Mouse (Mus musculus): ENCODE data around the gene Enox1. TPM values are rescaled to one million over a fixed set of nuclear protein-coding genes. Genes with fewer than 3 reads are reported as not detected.

The Enox1 gene
- polyA plus RNA-seq, 1 experiment, result 3.1 TPM

GRCm38 (mm10) chr14:77377439-77377838 lies 220.9 kb downstream of the Enox1 start:
- H3K27ac ChIP-seq (ENCODE audit: insufficient read depth, low read length), result no peak overlapping the region
- H3K9ac ChIP-seq (ENCODE audit: low read depth, poor library complexity, severe bottlenecking), result no peak overlapping the region
- TF ChIP-seq EP300 (IDR thresholded peaks at IDR 0.05; ENCODE audit: insufficient read depth, low read depth, low read length) (no peak), POLR2A (IDR thresholded peaks at IDR 0.05; ENCODE audit: insufficient read depth, low read length) (no peak), CTCF (IDR thresholded peaks at IDR 0.05; ENCODE audit: low read depth, low read length) (no peak)
- no peaks in the 10 kb centered on the region for H3K4me1 ChIP-seq (ENCODE audit: control insufficient read depth, insufficient read depth, low read length)
- H3K27me3 ChIP-seq (ENCODE audit: control insufficient read depth, insufficient read depth, low read length, poor library complexity, severe bottlenecking), result no peaks in the 10 kb centered on the region
- H3K36me3 ChIP-seq (ENCODE audit: control insufficient read depth, insufficient read depth, low read length, poor library complexity, severe bottlenecking), result no peaks in the 10 kb centered on the region
- no peaks in the 10 kb centered on the region for H3K9me3 ChIP-seq (replicated peaks; ENCODE audit: control insufficient read depth, insufficient read depth, low read length, poor library complexity, severe bottlenecking)
- H3K4me3 ChIP-seq (ENCODE audit: low read depth, low read length), result no peak overlapping the region

DNA sequence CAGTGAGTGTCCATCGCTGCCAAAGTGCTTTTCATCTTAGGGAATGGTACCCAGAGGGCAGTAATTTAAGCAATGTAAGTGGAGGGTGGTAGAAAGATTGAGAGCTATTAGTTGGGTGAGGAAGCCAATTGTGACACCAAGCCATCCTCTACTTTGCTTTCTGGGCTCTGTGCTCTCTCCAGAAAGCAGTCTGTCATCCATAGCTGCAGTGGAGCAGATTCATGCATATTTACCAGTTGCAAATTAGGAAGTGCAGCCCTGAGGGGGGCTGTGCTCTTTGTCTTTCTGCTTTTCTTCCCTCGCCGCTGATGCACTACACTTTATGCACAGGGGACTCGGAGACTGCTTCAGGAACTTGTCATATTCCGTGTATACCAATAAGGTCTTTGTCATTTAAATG lies 221.3 kb downstream of the Enox1 start:
- no peak overlapping the region for H3K27ac ChIP-seq (ENCODE audit: insufficient read depth, low read length)

GRCm38 (mm10) chr14:77381532-77381931 lies 225.0 kb downstream of the Enox1 start:
- H3K4me1 ChIP-seq (ENCODE audit: control insufficient read depth, insufficient read depth, low read length), result no peaks in the 10 kb centered on the region
- no peaks in the 10 kb centered on the region for H3K27me3 ChIP-seq (ENCODE audit: control insufficient read depth, insufficient read depth, low read length, poor library complexity, severe bottlenecking)
- H3K27ac ChIP-seq (ENCODE audit: insufficient read depth, low read length), result no peak overlapping the region
- H3K4me3 ChIP-seq (ENCODE audit: low read depth, low read length), result no peak overlapping the region
- H3K9ac ChIP-seq (ENCODE audit: low read depth, poor library complexity, severe bottlenecking), result no peak overlapping the region
- no peaks in the 10 kb centered on the region for H3K36me3 ChIP-seq (ENCODE audit: control insufficient read depth, insufficient read depth, low read length, poor library complexity, severe bottlenecking)
- TF ChIP-seq EP300 (IDR thresholded peaks at IDR 0.05; ENCODE audit: insufficient read depth, low read depth, low read length), result no peak
- no peak for TF ChIP-seq POLR2A (IDR thresholded peaks at IDR 0.05; ENCODE audit: insufficient read depth, low read length)
- no peak for TF ChIP-seq CTCF (IDR thresholded peaks at IDR 0.05; ENCODE audit: low read depth, low read length)
- no peaks in the 10 kb centered on the region for H3K9me3 ChIP-seq (replicated peaks; ENCODE audit: control insufficient read depth, insufficient read depth, low read length, poor library complexity, severe bottlenecking)

More for the DNA sequence above, 221.3 kb downstream of the Enox1 start:
- Histone ChIP-seq H3K4me1 (ENCODE audit: control insufficient read depth, insufficient read depth, low read length) (no peaks in the 10 kb centered on the region), H3K27me3 (ENCODE audit: control insufficient read depth, insufficient read depth, low read length, poor library complexity, severe bottlenecking) (no peaks in the 10 kb centered on the region), H3K9ac (ENCODE audit: low read depth, poor library complexity, severe bottlenecking) (no peak overlapping the region), H3K9me3 (replicated peaks; ENCODE audit: control insufficient read depth, insufficient read depth, low read length, poor library complexity, severe bottlenecking) (no peaks in the 10 kb centered on the region), H3K36me3 (ENCODE audit: control insufficient read depth, insufficient read depth, low read length, poor library complexity, severe bottlenecking) (no peaks in the 10 kb centered on the region), H3K4me3 (ENCODE audit: low read depth, low read length) (no peak overlapping the region)
- TF ChIP-seq POLR2A (IDR thresholded peaks at IDR 0.05; ENCODE audit: insufficient read depth, low read length), result no peak
- TF ChIP-seq EP300 (IDR thresholded peaks at IDR 0.05; ENCODE audit: insufficient read depth, low read depth, low read length), result no peak
- no peak for TF ChIP-seq CTCF (IDR thresholded peaks at IDR 0.05; ENCODE audit: low read depth, low read length)

DNA sequence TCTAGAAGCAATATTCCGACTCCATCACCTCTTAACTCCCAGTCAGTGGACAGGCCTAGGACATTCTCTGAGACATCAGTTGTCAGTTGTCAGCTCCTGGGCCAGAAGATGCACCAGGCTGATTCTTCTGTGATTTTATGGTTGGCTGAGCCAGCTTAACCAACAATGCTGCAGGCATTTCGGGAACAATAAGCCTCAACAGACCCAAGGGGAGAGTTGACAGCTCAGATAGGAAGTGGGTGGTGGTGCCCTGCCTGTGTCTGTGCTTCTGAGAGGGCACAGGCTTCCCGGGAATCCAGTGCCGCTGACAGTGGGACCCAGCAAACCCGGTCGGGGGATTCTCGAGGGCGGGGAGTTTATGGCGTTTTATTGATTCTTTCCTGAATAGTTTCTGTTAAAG lies 229.1 kb downstream of the Enox1 start:
- Histone ChIP-seq H3K4me1 (ENCODE audit: control insufficient read depth, insufficient read depth, low read length) (no peaks in the 10 kb centered on the region), H3K27me3 (ENCODE audit: control insufficient read depth, insufficient read depth, low read length, poor library complexity, severe bottlenecking) (no peaks in the 10 kb centered on the region), H3K36me3 (ENCODE audit: control insufficient read depth, insufficient read depth, low read length, poor library complexity, severe bottlenecking) (no peaks in the 10 kb centered on the region), H3K4me3 (ENCODE audit: low read depth, low read length) (no peak overlapping the region), H3K9me3 (replicated peaks; ENCODE audit: control insufficient read depth, insufficient read depth, low read length, poor library complexity, severe bottlenecking) (no peaks in the 10 kb centered on the region), H3K27ac (ENCODE audit: insufficient read depth, low read length) (no peak overlapping the region), H3K9ac (ENCODE audit: low read depth, poor library complexity, severe bottlenecking) (no peak overlapping the region)
- TF ChIP-seq CTCF (IDR thresholded peaks at IDR 0.05; ENCODE audit: low read depth, low read length) (no peak), EP300 (IDR thresholded peaks at IDR 0.05; ENCODE audit: insufficient read depth, low read depth, low read length) (no peak), POLR2A (IDR thresholded peaks at IDR 0.05; ENCODE audit: insufficient read depth, low read length) (no peak)

DNA sequence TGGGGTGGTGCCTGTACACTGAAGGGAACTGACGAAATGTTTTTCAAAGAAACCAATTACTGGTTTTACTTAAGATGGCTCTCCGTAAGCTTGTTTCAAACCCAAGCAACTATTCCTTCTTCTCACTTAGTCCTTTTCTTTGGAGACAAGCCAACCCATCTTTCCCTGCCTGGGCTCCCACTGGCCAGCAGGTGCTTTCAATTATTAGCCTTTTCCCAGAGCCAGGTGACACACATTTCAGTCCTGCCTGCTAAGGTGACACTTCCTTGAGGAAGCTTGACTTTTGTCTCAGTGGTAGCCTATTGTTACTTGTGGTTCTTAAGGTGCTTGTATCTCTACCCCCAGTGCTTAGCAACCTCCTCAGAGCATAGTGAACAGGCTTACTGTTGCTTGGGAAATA lies 231.3 kb downstream of the Enox1 start:
- TF ChIP-seq POLR2A (IDR thresholded peaks at IDR 0.05; ENCODE audit: insufficient read depth, low read length), result no peak
- no peak for TF ChIP-seq CTCF (IDR thresholded peaks at IDR 0.05; ENCODE audit: low read depth, low read length)
- TF ChIP-seq EP300 (IDR thresholded peaks at IDR 0.05; ENCODE audit: insufficient read depth, low read depth, low read length), result no peak
- no peaks in the 10 kb centered on the region for H3K9me3 ChIP-seq (replicated peaks; ENCODE audit: control insufficient read depth, insufficient read depth, low read length, poor library complexity, severe bottlenecking)
- H3K4me1 ChIP-seq (ENCODE audit: control insufficient read depth, insufficient read depth, low read length), result no peaks in the 10 kb centered on the region
- no peak overlapping the region for H3K9ac ChIP-seq (ENCODE audit: low read depth, poor library complexity, severe bottlenecking)
- no peak overlapping the region for H3K27ac ChIP-seq (ENCODE audit: insufficient read depth, low read length)
- no peak overlapping the region for H3K4me3 ChIP-seq (ENCODE audit: low read depth, low read length)
- no peaks in the 10 kb centered on the region for H3K36me3 ChIP-seq (ENCODE audit: control insufficient read depth, insufficient read depth, low read length, poor library complexity, severe bottlenecking)
- no peaks in the 10 kb centered on the region for H3K27me3 ChIP-seq (ENCODE audit: control insufficient read depth, insufficient read depth, low read length, poor library complexity, severe bottlenecking)

GRCm38 (mm10) chr14:77389276-77389675 lies 232.7 kb downstream of the Enox1 start:
- Histone ChIP-seq H3K4me3 (ENCODE audit: low read depth, low read length) (no peak overlapping the region), H3K36me3 (ENCODE audit: control insufficient read depth, insufficient read depth, low read length, poor library complexity, severe bottlenecking) (no peaks in the 10 kb centered on the region), H3K4me1 (ENCODE audit: control insufficient read depth, insufficient read depth, low read length) (no peaks in the 10 kb centered on the region), H3K27ac (ENCODE audit: insufficient read depth, low read length) (no peak overlapping the region), H3K27me3 (ENCODE audit: control insufficient read depth, insufficient read depth, low read length, poor library complexity, severe bottlenecking) (no peaks in the 10 kb centered on the region), H3K9ac (ENCODE audit: low read depth, poor library complexity, severe bottlenecking) (no peak overlapping the region), H3K9me3 (replicated peaks; ENCODE audit: control insufficient read depth, insufficient read depth, low read length, poor library complexity, severe bottlenecking) (no peaks in the 10 kb centered on the region)
- TF ChIP-seq EP300 (IDR thresholded peaks at IDR 0.05; ENCODE audit: insufficient read depth, low read depth, low read length), result no peak
- no peak for TF ChIP-seq CTCF (IDR thresholded peaks at IDR 0.05; ENCODE audit: low read depth, low read length)
- no peak for TF ChIP-seq POLR2A (IDR thresholded peaks at IDR 0.05; ENCODE audit: insufficient read depth, low read length)

Data from ES-Bruce4 (cell line).